Mouse (Mus musculus) heart, adult 18-20 months (tissue): ENCODE measurements around the gene Dapk2. TPM values are rescaled to one million over a fixed set of nuclear protein-coding genes. Genes with fewer than 3 reads are reported as not detected.

ENCODE experiments used
- DNase-seq, 2 experiments: peaks; one replicate each; pipeline ENCODE4 v3.0.0; 2021 to 2022; ENCODE audit warnings: mixed read lengths in 1 of 2
- total RNA-seq, 2 experiments: library from RNA; stranded (reverse); gene quantifications; 2 replicates each; pipeline ENCODE4 v1.2.3; 2021

The Dapk2 gene
- total RNA-seq, 2 experiments from 2014 or later, result 4.0 to 4.9 TPM

DNA sequence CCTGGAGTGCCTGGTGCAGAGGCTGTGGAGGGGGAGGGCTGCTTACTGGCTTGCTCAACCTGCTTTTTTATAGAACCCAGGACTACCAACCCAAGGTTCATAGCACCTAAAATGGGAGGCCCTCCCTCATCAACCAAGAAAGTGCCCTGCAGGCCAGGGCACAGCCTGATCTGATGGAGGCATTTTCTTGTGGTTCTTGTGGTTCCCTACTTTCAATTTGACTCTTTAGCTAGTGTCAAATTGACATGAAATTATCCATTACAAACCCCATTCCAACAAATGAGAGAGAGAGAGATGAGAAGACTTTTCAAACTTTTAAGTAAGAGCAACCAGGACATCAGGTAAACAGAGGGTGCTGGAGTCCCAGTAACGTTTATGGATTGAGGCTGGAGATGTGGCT, 15.8 kb upstream of the Dapk2 start:
- DNase-seq, result no peak

DNA sequence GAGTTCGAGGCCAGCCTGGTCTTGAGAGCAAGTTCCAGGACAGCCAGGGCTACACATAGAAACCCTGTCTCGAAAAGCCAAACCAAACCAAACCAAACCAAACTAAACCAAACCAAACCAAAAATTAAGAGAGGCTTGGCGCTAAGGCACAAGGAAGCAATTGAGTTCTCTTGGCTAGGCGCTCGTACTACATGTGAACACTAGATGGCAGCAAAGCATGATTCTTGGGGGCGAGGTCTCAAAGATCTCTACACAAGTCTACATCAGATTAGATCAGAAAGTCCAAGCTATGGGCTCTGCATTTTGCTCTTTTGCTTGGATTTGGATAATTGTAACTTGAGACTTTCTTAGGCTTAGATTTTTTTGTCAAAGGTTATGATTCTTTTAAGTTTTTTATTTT, 13.8 kb upstream of the Dapk2 start:
- peak; percentile 74 to 86 for DNase-seq

DNA sequence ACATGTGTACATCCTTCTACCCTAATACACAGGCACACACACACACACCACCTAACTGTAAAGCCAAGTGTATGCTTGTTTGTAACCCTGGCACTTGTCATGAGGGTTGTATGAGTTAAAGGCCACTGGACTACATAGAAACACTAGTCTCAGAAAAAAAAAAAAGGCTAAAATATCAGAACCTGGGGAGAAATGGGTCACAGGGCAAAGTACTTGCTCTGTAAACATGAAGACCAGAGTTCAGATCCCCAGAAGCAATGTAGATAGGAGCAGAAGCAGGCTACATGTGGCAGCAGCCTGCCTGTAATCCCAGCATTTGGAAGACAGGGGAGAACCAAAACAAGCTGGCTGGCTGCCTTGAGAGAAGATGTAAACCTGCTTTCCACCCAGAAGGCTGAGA, 11.9 kb upstream of the Dapk2 start:
- no peak for DNase-seq

DNA sequence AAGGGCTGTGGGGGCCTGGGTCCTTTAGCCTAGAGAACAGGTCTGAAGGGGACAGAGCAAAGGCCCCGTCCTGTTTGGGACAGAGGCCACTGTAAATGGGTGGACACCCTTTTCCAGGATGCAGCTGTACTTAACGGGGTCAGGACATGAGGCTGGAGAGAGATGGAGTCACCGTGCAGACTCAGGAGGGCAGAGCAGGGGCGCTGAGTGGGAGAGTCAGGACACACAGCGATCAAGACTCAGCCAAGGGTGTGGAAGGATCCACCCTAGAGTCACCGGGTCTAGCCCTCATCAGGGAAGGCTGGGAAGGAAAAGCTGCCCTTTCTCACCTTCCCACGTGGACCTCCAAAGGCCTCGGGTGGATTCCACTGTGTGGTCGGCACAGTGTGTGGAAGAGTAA, 6.0 kb upstream of the Dapk2 start:
- peak in 1 of 2 experiments; percentile 10 for DNase-seq

DNA sequence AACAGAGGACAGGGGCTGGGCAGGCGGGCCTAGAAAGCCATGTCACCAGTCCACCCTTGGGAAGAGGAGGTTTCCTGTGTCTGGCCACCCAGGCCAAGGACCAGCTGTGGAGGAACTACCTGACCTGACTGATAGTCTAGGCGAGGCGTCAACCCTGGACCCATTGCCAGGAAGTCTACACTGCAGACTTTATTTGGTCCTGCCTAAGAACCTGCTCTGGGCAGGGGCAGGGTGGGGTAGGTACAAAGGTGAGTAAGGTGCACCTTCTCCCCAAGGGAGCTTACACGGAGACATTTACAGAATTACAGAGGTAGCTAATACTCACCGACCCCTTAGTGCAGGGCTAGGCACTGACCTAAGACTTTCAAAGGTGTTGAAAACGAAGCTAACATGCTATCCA, 4.4 kb upstream of the Dapk2 start:
- no peak for DNase-seq

DNA sequence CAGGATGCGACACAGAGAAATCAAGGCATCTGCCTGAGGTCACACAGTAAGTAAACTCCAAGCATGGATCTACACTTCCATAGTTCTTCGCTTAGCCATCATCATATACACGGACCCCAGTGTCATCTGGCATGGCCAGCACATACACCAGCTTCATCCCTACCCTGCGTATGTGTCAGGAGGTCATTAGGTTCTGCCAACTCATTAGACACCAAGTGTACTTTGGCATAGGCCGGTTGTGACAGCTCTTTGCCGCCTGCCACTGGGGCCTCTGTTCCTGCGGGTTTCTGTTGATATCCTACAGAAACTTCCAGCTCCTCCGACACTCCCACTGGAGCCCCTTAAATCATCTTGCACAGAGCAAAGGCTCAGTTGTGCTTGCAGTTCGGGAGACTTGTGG, 4.0 kb upstream of the Dapk2 start:
- DNase-seq, result no peak

DNA sequence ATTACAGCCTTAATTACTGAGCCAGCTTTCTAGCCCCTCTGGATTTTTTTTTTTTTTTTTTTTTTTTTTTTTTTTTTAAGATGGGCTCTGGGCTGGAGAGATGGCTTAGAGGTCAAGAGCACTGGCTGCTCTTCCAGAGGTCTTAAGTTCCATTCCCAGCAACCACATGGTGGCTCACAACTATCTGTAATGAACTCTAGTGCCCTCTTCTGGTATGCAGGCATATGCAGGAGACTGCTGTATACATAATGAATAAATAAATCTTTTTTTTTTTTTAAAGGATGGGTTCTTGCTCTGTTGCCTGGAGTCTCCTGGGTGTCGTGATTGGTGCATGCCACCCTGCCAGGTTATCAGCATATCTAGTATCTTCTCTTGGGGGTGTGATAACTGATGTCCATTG, 2.5 kb upstream of the Dapk2 start:
- DNase-seq, result no peak

DNA sequence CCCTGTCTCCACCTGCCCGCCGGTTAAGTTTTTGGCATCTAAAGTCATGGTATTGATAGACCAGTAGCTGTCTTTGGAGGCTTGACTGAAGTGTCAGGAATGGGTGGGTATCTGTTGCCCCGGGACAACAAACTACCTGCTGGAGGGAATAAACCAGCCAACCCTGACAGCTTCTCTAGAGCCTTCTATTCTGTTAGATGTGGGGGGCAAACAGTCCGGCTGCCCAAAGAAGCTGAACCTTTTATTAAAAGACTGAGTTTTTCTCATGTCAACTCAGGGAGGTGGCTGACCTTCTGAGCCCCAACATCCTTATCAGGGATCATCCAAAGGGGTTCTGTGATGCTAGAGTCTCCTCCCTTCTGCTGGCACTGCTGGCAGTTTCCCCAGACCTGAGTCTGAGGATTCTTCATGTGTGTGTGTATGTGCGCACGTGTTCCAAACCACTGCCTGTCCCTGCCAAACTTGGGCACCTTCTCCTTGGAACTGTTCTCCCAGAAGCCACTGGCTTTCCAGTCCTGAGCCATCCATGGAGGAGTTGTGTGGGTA, 935 bp downstream of the Dapk2 start:
- DNase-seq, result no peak

DNA sequence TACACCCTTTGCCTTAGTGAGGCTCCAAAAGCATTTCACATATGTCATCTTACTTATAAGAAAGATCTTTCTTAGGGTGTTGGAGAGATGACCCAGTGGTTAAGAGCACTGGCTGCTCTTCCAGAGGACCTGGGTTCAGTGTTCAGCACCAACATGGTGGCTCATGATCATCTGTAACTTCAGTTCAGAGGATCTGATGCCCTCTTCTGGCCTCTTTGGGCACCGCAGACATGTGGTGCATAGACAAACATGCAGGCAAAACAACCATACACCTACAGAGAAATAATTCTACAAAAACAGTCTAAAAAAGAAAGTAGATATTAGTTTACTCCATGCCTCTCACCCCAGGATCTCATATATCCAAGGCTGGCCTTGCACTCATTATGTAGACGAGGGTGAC, 2.1 kb downstream of the Dapk2 start:
- no peak for DNase-seq

DNA sequence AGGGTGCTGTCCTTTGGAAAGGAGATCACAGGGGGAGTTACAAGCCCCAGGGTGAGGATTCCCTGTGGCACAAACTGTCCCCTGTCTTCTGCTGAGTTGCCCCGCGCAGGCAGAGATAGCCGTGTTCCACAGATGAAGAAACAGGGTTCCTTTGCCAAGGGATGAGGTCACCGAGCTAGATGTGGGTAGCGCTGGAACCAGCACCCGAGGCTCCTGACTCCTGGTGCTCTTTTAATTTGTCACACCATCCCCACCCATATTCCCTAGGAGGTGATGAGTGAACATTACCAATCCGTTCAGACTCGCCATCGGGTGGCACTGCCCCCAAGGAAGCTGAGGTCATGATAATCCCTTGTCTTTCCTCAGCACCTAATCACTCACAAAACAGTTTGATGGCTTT, 5.0 kb downstream of the Dapk2 start:
- peak; percentile 61 to 78 for DNase-seq

DNA sequence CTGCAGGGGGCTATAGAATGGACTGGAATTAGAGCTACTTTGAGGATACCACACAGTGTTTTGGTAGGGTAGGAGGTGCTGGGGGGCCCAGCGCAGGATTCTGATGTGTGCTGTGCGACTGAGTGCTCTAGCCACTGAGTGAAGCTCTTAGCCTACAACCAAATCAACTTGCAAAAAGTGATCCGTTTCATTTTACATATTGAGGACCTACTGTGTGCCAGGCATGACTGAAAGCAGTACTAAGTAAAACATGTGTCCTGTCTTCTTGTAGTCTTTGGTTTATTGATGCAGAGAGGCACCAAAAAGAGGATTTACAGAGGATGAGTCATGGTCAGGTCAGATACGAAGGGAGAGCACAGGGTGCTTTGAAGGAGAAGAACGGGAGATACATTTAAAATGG, 9.2 kb downstream of the Dapk2 start:
- no peak for DNase-seq

DNA sequence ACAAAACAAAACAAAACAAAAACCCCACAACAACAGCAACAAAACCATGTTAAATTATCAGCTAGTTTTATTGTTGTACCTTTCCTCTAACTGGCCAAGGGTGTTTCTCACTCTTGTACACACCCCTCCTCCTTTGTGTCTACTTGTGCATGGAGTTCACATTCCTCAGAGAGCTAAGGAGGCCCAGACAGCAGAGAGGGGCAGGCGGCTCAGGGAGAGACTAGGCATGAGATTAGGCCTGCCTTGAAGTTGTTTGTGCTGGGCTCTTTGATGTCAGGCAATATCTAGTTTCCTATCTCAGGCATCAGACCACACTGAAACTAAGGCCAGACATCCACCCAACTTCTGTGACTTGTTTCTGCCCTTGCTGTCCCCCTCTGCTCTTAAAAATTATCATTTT, 10.2 kb downstream of the Dapk2 start:
- DNase-seq, result no peak

DNA sequence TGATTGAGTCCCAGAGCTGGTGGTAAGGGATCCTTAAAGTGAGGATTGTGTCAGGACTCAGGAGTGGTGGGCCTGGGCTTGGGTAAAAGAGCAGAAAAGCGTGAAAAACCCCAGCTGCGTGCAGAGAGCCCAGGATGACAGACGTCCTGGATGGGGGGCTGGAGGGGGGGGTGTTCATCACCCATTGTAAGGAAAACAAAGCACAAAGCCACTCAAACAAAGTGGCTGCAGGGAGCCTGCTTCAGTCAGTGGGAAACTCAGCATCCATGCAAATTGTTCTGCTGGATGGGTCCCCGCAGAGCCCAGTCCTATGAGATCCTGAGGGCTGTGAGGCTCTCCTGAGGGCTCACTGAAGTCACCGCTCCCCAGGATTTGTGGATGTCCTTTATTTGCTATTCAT, 12.5 kb downstream of the Dapk2 start:
- no peak for DNase-seq

DNA sequence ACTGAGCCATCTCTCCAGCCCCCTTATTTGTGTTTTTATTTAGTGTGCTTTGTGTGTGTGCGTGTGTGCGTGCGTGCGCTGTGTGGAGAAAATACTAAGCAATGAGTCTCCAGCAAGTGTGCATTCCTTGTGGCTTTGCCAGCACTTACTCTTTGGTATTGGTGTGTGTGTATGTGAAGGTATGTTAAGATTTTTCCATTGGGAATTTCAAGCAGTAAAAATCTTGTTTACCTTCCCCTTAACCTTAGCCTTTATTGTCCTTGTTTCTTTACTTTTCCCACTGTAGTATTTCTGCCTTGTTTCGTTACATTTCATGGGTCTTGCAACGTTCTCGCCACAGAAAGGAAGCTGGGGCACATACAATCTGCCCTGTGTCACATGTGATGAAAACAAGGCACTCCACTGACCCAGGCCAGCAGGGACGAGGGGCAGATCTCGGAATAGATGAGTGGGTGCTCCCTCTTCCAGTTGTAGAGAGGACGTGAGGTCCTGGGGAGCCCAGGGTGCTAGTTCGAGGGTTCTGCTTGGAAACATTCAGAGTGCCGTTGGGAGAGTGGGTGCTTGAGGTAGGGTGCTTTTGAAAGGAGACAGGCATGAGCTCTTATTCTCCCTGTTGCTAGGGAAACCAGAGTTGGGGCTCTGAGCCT, 13.4 kb downstream of the Dapk2 start:
- no peak for DNase-seq

DNA sequence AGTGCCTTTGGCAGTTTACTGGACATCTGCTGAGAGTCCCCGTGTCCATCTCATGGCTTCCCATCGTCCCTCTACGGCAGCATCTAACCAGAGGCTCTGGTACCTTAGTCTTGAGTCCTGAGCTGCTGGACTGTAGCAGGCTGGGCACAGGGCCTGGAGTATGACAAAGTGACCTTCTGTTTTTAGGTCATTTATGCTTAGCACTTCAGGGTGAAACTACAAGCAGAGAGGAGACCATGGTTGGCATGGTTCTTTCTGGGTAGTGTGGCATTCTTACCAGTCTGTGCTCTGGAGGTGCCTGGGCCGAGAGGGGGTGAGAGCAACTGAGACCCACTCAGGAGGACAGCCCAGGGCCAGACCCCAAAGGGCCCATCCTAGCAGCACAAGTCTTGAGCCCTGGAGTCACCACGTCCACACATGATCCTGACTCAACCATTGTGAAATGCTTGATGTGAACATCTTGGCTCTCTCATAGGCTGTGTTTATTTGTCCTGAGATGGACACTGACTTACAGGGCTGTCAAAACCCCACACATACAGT, 15.4 kb downstream of the Dapk2 start:
- no peak for DNase-seq

DNA sequence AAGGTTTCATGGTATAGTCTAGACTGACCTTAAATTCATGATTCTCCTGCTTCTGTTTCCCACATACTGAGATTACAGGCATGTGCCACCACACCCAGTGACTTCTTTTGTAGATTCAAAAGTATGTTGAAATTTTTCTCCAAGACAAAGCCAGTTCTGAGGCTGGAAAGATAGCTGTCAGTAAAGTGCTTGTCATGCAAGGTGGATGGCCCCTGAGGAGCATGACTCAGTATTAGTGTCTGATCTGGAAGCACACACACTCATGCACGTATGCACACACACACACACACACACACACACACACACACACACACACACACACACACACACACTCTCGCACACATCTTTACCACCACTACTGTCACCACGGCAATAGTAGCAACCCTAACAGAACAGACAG, 17.0 kb downstream of the Dapk2 start:
- no peak for DNase-seq

DNA sequence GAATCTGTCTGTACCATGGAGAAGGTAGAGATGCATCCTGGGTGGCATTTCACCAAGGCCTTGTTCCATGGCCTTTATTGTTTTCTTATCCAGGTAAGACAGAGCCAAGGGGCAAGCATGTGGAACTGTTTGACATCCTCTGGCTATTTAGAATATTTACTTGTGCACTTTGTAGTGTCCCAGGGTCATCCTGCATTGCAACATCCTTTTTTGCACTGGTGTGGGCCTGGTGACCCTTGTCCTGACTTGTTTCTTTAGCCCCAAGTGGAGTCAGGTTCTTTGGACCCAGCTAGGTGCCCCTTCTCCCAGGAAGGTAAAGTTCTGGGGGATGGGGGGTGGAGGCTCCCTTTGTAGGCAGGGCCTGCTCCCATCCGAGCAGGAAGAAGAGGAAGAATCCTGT, 20.0 kb downstream of the Dapk2 start:
- DNase-seq, result no peak

DNA sequence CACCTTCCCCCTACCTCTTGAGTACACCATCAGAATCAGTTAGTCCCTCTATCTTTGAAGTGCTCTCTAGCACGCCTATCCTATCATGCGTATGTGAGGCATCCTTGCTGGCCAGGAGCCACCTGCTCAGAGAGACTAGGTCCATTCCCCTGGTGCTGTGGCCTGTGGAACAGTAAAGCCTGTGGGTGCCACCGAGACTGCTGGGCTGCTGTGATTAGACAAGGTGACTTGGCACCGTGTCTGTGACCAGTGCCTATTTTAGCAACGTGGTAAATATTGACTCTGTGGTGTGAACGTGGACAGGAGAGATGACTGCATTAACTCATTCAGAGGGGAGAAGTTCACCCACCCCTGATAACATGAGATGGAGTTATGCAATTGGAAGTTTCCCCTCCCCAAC, 21.8 kb downstream of the Dapk2 start:
- peak; percentile 53 to 70 for DNase-seq

DNA sequence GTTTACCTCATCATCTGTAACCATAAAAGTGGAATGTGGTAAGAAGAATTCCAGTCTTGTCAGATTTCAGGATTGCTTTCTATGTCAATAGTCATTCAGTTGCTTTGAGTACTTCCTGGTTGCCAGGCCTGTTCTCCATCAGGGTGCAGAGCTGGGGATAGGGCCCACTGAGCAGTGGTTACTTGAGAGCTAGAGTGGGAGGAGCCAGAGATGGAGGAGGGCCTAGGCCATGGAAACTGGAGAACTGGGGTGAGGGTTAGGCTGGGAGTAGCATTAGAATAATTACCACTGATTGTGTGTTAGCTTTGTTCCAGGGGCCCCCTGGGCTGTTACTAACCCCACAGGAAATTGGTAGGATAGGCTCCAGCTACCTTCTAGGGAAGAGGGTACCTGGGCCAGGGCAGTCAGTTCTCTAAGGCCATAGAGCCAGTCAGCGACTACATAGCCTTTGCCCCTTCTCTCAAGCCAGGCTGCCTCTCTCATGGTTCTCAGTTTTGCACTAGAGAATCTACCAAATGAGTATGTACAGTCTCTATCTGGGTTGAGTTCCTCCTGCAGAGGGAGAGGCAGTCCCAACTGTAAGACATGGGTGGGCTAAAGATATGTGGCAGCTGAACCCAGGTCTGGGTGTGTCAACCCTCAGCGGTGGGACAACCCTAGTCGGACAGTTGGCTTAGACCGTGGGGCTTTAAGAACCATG, 23.3 kb downstream of the Dapk2 start:
- no peak for DNase-seq

DNA sequence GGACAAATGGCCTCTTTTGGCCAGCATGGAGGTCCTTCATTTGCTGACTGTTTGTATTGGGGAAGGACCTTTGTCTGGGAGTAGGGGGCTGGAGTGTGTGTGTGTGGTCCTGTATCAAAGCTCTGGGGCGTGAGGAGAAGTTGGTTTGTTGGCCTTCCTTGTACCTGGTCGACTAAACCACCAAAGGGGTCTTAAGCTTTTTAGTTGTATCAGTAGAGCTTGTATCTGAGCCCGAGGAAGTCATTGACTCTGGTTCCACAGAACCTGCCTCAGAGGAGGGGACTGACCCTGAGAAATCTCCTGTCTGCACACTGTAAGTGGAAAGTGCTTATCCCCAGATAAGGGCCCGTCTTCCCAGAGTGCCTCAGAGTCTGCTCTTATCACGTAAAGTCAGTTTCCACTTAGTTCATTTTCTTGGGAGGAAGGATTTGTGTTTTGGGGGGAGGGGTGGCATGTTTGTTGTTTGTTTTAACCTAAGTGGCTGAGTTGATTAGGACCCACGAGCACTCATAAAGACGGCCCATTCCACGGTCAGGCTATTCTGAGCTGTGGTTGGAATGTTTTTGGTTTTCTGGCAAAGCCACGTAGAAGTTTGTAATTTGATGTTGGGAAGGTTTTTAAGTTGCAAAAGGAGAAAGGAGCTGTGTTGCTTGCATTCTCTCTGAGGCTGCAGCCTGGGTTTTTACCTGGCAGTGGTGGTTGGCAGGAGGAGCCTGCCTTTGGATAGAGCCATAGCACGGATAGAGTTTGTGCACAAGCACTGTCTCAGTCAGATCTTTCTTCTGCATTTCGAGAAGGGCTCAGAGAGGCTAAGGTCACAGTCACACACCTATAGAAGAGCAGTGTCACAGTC, 24.0 kb downstream of the Dapk2 start:
- DNase-seq, result no peak

DNA sequence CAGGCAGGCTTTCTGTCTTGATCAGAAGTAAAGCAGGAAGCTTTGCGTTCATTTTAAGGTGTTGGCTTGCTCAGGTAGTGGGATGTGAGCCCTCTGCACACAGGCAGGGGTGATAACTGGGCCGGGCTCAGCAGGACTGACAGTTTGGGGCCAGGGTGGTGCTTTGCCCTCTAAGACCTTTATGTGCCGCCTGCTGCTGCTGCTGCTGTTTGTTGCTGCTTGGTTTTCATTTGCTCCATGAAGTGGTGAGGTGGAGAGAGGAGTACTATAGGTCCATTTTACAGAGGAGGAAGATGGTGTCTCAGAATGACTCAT, 24.6 kb downstream of the Dapk2 start:
- no peak for DNase-seq

DNA sequence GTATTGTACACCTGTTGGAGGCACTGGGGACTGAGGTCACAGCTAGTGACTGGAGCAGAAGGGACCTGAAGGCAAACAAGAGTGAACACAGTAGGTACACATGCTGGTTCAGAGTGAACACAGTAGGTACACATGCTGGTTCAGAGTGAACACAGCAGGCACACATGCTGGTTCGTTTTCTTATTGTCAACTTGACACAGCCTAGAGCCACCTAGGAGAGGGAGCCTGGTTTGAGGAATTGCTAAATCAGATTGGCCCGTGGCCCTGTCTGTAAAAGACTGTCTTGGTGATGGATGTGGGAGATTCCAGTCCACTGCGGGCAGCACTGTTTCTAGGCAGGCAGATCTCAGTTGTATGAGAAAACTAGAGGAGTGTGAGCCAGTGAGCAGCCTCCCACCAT, 25.0 kb downstream of the Dapk2 start:
- DNase-seq, result no peak

DNA sequence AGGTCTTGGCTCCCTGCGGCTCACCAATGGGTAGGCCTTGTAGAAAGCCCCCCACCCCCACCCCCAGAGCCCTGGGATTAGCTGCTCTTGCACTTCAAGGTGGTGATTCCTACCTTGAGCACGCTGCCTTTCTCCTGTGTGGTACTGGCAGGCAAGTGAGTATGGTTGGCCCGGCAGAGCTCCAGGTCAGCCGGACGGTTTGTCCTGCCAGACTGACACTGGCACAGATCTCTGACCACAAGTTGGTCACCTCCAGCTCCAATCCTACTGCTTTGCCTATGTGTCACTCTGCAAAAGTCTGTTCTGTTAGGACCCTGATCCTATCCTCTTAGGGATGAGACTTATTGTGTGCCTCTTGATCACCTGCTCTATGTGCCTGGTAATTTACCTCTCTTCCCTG, 26.5 kb downstream of the Dapk2 start:
- DNase-seq, result peak; percentile 45 to 63
